In the genomic region with DNA sequence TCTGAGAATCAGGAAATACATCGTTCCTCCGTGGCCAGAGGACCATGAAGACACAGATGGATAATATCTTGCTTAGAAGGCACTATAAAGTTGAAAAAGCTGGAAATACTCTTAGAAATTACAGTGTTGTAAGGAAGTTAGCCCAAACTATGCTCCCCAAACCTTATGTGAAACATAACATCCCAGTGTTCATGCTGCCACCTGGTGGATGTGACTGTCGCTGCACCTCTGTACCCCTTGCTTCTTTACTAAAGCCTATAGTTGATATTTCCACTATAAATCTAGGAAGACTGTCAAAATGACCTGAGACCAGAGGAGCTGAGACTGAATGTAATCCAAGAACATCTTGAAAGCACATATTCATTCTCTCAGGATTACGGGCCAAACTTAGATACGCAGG, we compare ENCODE assay signal across 9 mouse cellular contexts. TPM values are rescaled to one million over a fixed set of nuclear protein-coding genes. Genes with fewer than 3 reads are reported as not detected.
DNase-seq lines count a peak whose midpoint lies in the region; ATAC-seq lines count a peak whose summit lies in the region.
"Had no signal": no experiment of that assay in that cellular context is flagged by ENCODE, and none has a peak within 500 bp of the region (broad histone marks: within the 10 kb centered on the region; RNA-seq: fewer than 3 reads in every experiment).

No protein-coding gene starts in this region.

- H3K9me3 ChIP-seq in midbrain, embryonic 10.5 days (replicated peaks): no peaks in the 10 kb centered on the region; the same call in 1 of the 2 replicates
- H3K9me3 ChIP-seq in midbrain, embryonic 15.5 days: no peaks in the 10 kb centered on the region
- H3K9me3 ChIP-seq in embryonic facial prominence, embryonic 14.5 days (ENCODE audit: control insufficient read depth, low read length): no peaks in the 10 kb centered on the region

- peak; percentile 52 for DNase-seq in midbrain, embryonic 10.5 days (ENCODE audit: low spot score)
- DNase-seq in adrenal gland, postnatal 36 days: peak; percentile 70 to 77
- DNase-seq in embryonic facial prominence, embryonic 14.5 days (ENCODE audit: low spot score): peak; percentile 73
- DNase-seq in hindlimb bud, embryonic 11.5 days (ENCODE audit: extremely low spot score, low read depth, low spot score): peak; percentile 60
- DNase-seq in left cerebral cortex, postnatal 36 days (ENCODE audit: low spot score in 2 of 2): peak; percentile 66 to 77
- DNase-seq in ovary, postnatal 36 days (ENCODE audit: low spot score): peak; percentile 58
- DNase-seq in thymus, postnatal 25 days: peak; percentile 67

- WGBS in midbrain, embryonic 10.5 days: 23% methylated on average over 5 of the region's 5 CpGs
- 24% methylated on average over 5 of the region's 5 CpGs for WGBS in midbrain, embryonic 15.5 days
- 18% methylated on average over 5 of the region's 5 CpGs for WGBS in embryonic facial prominence, embryonic 14.5 days

- H3K27me3 ChIP-seq in midbrain, embryonic 10.5 days (ENCODE audit: low read depth, poor library complexity, severe bottlenecking): 0 out of 2 replicates have a peak, but pooled peaks cover 6% of the 10 kb centered on the region
- peaks cover 8% of the 10 kb centered on the region; the same call in 1 of the 2 replicates for H3K27me3 ChIP-seq in midbrain, embryonic 15.5 days (replicated peaks)
- 0 out of 2 replicates have a peak, but pooled peaks cover 6% of the 10 kb centered on the region for H3K27me3 ChIP-seq in embryonic facial prominence, embryonic 14.5 days (replicated peaks; ENCODE audit: control insufficient read depth, insufficient read depth, low read length)

- H3K4me2 ChIP-seq in midbrain, embryonic 15.5 days: no peak overlapping the region
- no peak overlapping the region for H3K4me2 ChIP-seq in embryonic facial prominence, embryonic 14.5 days (ENCODE audit: low read depth, low read length)

- intact Hi-C loops in left cerebral cortex, postnatal 36 days (cut with DNase I): loop anchor here (2.0 to 5.0 kb wide), 2 partner anchors 182 to 297 kb away; no protein-coding TSS in a partner anchor

- ATAC-seq in midbrain, embryonic 15.5 days (replicated peaks): no peak
- ATAC-seq in embryonic facial prominence, embryonic 14.5 days (ENCODE audit: low read depth): no peak

- H3K36me3 ChIP-seq in midbrain, embryonic 10.5 days: no peaks in the 10 kb centered on the region
- H3K36me3 ChIP-seq in midbrain, embryonic 15.5 days (replicated peaks): no peaks in the 10 kb centered on the region
- H3K36me3 ChIP-seq in embryonic facial prominence, embryonic 14.5 days (ENCODE audit: control insufficient read depth, insufficient read depth, low read length): no peaks in the 10 kb centered on the region

- H3K4me1 ChIP-seq in midbrain, embryonic 10.5 days: no peaks in the 10 kb centered on the region
- H3K4me1 ChIP-seq in midbrain, embryonic 15.5 days: no peaks in the 10 kb centered on the region
- H3K4me1 ChIP-seq in embryonic facial prominence, embryonic 14.5 days (ENCODE audit: control insufficient read depth, insufficient read depth, low read length): no peaks in the 10 kb centered on the region

- H3K9ac ChIP-seq in midbrain, embryonic 15.5 days: no peak overlapping the region
- no peak overlapping the region for H3K9ac ChIP-seq in embryonic facial prominence, embryonic 14.5 days (ENCODE audit: low read depth, low read length)

- no peak overlapping the region for H3K27ac ChIP-seq in midbrain, embryonic 10.5 days (replicated peaks)
- no peak overlapping the region for H3K27ac ChIP-seq in midbrain, embryonic 15.5 days
- no peak overlapping the region for H3K27ac ChIP-seq in embryonic facial prominence, embryonic 14.5 days (replicated peaks; ENCODE audit: low read depth, low read length)

- no peak overlapping the region for H3K4me3 ChIP-seq in midbrain, embryonic 10.5 days
- no peak overlapping the region for H3K4me3 ChIP-seq in midbrain, embryonic 15.5 days
- no peak overlapping the region for H3K4me3 ChIP-seq in embryonic facial prominence, embryonic 14.5 days (ENCODE audit: low read depth, low read length)

RNA-seq across cellular contexts. Expression of gene Wfdc21, which starts 7.5 kb away (rescaled TPM):
- polyA plus RNA-seq in midbrain, embryonic 10.5 days (2016; fragmentation: Nextera tagmentation; extraction: Ambion mirVana): not detected in 2 replicates
- polyA plus RNA-seq in midbrain, embryonic 15.5 days (2015; fragmentation: Nextera tagmentation; extraction: Ambion mirVana): not detected in 2 replicates
- total RNA-seq in adrenal gland, postnatal 36 days (2021): 1 to 10 TPM in 1 of 2 experiments, not detected in 1; 1.1 TPM
- polyA plus RNA-seq in embryonic facial prominence, embryonic 14.5 days (2014; fragmentation: Nextera tagmentation; extraction: Ambion mirVana): 1.1 and 1.4 TPM in 2 replicates
- not detected for total RNA-seq in left cerebral cortex, postnatal 36 days (2021)
- polyA plus RNA-seq: heart, embryonic 14.5 days had no signal

RNA-seq across cellular contexts. Expression of gene Heatr6, which starts 14.3 kb away (rescaled TPM):
- 31.0 and 35.1 TPM in 2 replicates for polyA plus RNA-seq in midbrain, embryonic 10.5 days (2016; fragmentation: Nextera tagmentation; extraction: Ambion mirVana)
- polyA plus RNA-seq in midbrain, embryonic 15.5 days (2015; fragmentation: Nextera tagmentation; extraction: Ambion mirVana): 41.0 and 42.3 TPM in 2 replicates
- 10 to 100 TPM; 11.3 to 14.6 TPM for total RNA-seq in adrenal gland, postnatal 36 days (2021)
- 19.2 and 26.1 TPM in 2 replicates for polyA plus RNA-seq in embryonic facial prominence, embryonic 14.5 days (2014; fragmentation: Nextera tagmentation; extraction: Ambion mirVana)
- 10 to 100 TPM; 12.0 to 19.3 TPM for total RNA-seq in left cerebral cortex, postnatal 36 days (2021)

RNA-seq across cellular contexts. Expression of gene Wfdc18, which starts 30.4 kb away (rescaled TPM):
- not detected in 2 replicates for polyA plus RNA-seq in midbrain, embryonic 10.5 days (2016; fragmentation: Nextera tagmentation; extraction: Ambion mirVana)
- not detected in 2 replicates for polyA plus RNA-seq in midbrain, embryonic 15.5 days (2015; fragmentation: Nextera tagmentation; extraction: Ambion mirVana)
- not detected for total RNA-seq in adrenal gland, postnatal 36 days (2021)
- polyA plus RNA-seq in embryonic facial prominence, embryonic 14.5 days (2014; fragmentation: Nextera tagmentation; extraction: Ambion mirVana): 9.5 and 19.0 TPM in 2 replicates
- 1 to 10 TPM; 1.2 to 1.4 TPM for total RNA-seq in left cerebral cortex, postnatal 36 days (2021)

RNA-seq across cellular contexts. Expression of gene Wfdc17, which starts 35.5 kb away (rescaled TPM):
- polyA plus RNA-seq in midbrain, embryonic 10.5 days (2016; fragmentation: Nextera tagmentation; extraction: Ambion mirVana): not detected in 2 replicates
- polyA plus RNA-seq in midbrain, embryonic 15.5 days (2015; fragmentation: Nextera tagmentation; extraction: Ambion mirVana): 0.35 and 0.96 TPM in 2 replicates
- total RNA-seq in adrenal gland, postnatal 36 days (2021): 1 to 10 TPM in 1 of 2 experiments, under 1 TPM in 1; 0.59 to 2.2 TPM
- 1.3 and 4.9 TPM in 2 replicates for polyA plus RNA-seq in embryonic facial prominence, embryonic 14.5 days (2014; fragmentation: Nextera tagmentation; extraction: Ambion mirVana)
- not detected for total RNA-seq in left cerebral cortex, postnatal 36 days (2021)

Comparison
In these comparisons a context has a peak if more than half of its experiments do, and no peak if none do; other contexts are left out.
1. RNA of gene Wfdc18, which starts 30.4 kb away (polyA plus RNA-seq): 9.5 to 19.0 TPM in embryonic facial prominence, embryonic 14.5 days; not detected in midbrain, embryonic 10.5 days and not detected in midbrain, embryonic 15.5 days; every median in the first group is over 10 times any median in the second.
2. Peak in every context shown above with its lines, with median percentiles within 50 percentile points of each other: DNase-seq.